Mouse (Mus musculus) urinary bladder, postnatal 4 days (tissue): ENCODE data around the gene Akr1c20.

Source experiments
- DNase-seq, 2 experiments: peaks; one replicate each; pipeline ENCODE4 v3.0.0; 2021 to 2022; ENCODE audit warnings: low spot score in 2 of 2

Akr1c20 gene

GRCm38 (mm10) chr13:4523201-4523838 is at the start of gene Akr1c20:
Gene Akr1c20, minus strand, starts transcription at chr13:4523345.
- no peak for DNase-seq

GRCm38 (mm10) chr13:4565996-4566395 is 42.9 kb upstream of the Akr1c20 start:
- DNase-seq = no peak

GRCm38 (mm10) chr13:4560500-4560899 is 37.4 kb upstream of the Akr1c20 start:
- DNase-seq = no peak

DNA sequence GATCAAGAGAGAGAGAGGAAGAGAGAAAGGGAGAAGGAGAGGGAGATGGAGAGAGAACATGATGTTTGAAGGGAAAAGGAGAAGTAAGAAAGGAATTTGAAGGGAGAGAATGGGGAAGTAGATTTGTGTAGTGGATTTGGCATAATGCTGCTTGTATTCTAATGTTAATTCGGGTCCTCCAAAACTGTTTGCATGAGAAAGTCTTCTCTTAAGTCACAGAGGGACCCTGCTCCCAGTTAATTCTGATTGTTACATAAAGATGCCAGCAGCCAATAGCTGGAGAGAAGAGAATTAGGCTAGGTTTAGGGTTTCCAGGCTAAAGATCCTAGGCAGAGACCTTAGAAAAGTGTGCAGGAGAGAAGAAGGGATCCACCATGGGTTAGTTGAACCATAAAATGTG is 36.0 kb upstream of the Akr1c20 start:
- no peak for DNase-seq

GRCm38 (mm10) chr13:4514811-4515210 is 8.3 kb downstream of the Akr1c20 start:
- no peak for DNase-seq

GRCm38 (mm10) chr13:4467896-4468295 is 55.2 kb downstream of the Akr1c20 start:
- DNase-seq = no peak

DNA sequence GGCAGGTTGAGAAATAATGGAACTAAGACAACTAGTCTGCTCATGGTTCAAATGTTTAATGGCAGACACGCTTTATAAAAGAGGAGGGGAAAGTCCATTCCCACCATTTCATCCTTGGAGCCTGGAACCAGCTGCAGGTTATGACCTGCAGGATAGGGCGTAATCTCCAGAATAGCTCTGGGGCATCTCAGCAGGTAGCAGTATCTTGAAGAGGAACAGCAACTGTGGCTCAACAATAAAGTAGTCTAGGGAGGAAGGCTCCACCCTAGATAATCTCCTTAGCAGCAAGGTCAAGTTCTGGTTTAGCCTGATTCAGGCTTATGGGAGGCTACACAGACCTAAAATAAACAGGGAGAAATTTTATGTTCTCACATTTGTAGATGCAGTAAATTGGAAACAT is 57.5 kb downstream of the Akr1c20 start:
- no peak for DNase-seq
